Mouse (Mus musculus) heart, postnatal 0 days (tissue): ENCODE data around the gene Fthl17b. TPM values are rescaled to one million over a fixed set of nuclear protein-coding genes. Genes with fewer than 3 reads are reported as not detected.
A peak's percentile ranks its signal among the peaks of the same experiment; 100 is the strongest.
"Not testable (repeated sequence)": the region's sequence is repeated elsewhere in the genome, so short reads cannot be mapped to it uniquely, and the experiment has no call there.

Experiments
- ATAC-seq: fragments of 200-750 bp; cut with Nextera tagmentation; 2 replicates; pipeline ENCODE4 v1.8.0; 2017; ENCODE audit warnings: low read depth, moderate number of reproducible peaks, moderate library complexity; ENCODE audit not compliant: insufficient read depth
- DNase-seq: peaks from one replicate; pipeline ENCODE4 v3.0.0-alpha.2; 2016; ENCODE audit warnings: low spot score
- H3K27ac ChIP-seq: fragments of 300-500 bp; sonication (generic); 2 replicates; pipeline ENCODE4 v1.5.1; 2014; ENCODE audit warnings: low read depth, mild to moderate bottlenecking
- H3K27me3 ChIP-seq: fragments of 300-500 bp; sonication (generic); 2 replicates; pipeline ENCODE4 v1.6.1; 2014; ENCODE audit warnings: low read length, mixed read lengths; ENCODE audit not compliant: control insufficient read depth, insufficient read depth
- H3K36me3 ChIP-seq: fragments of 300-500 bp; sonication (generic); replicated peaks from 2 replicates; pipeline ENCODE4 v1.6.1; 2014; ENCODE audit warnings: low read length, mixed read lengths; ENCODE audit not compliant: control insufficient read depth, insufficient read depth
- H3K4me1 ChIP-seq: fragments of 300-500 bp; sonication (generic); 2 replicates; pipeline ENCODE4 v1.6.1; 2014; ENCODE audit warnings: antibody characterized with exemption; ENCODE audit not compliant: control insufficient read depth, insufficient read depth
- H3K4me2 ChIP-seq: fragments of 300-500 bp; sonication (generic); 2 replicates; pipeline ENCODE4 v1.6.1; 2014; ENCODE audit warnings: low read depth, mild to moderate bottlenecking, low read length, moderate library complexity
- H3K4me3 ChIP-seq: fragments of 300-500 bp; sonication (generic); 2 replicates; pipeline ENCODE4 v1.5.1; 2014; ENCODE audit warnings: low read depth, low read length
- H3K9ac ChIP-seq: fragments of 300-500 bp; sonication (generic); replicated peaks from 2 replicates; pipeline ENCODE4 v1.6.1; 2014; ENCODE audit warnings: low read depth, low read length, mixed read lengths
- H3K9me3 ChIP-seq: fragments of 300-500 bp; sonication (generic); replicated peaks from 2 replicates; pipeline ENCODE4 v1.6.1; 2016; ENCODE audit warnings: low read length; ENCODE audit not compliant: control insufficient read depth
- CTCF ChIP-seq: IDR thresholded peaks from 2 replicates; pipeline ENCODE4 v1.5.1; 2016; ENCODE audit warnings: antibody characterized with exemption, control low read depth, low read depth
- EP300 ChIP-seq: IDR thresholded peaks from 2 replicates; pipeline ENCODE4 v1.6.1; 2016; ENCODE audit warnings: antibody characterized with exemption, low read depth
- WGBS: fragments of 180-500 bp; shearing (Covaris S2); extraction: QIAGEN DNeasy Blood & Tissue Kit; methylation state at CpG from one replicate; pipeline ENCODE4 v1.1.7; 2014; 5-methylcytosine and 5-hydroxymethylcytosine counted together
- polyA plus RNA-seq: library from polyadenylated mRNA; unstranded; fragments of >200 nt; fragmentation: Nextera tagmentation; extraction: Ambion mirVana; gene quantifications from 2 replicates; pipeline ENCODE4 v1.2.1, GENCODE M21; 2015
- total RNA-seq: library from RNA; depleted of rRNA; stranded (reverse); fragments of >200 nt; gene quantifications from 2 replicates; pipeline ENCODE4 v1.2.3, GENCODE M21; 2014; ENCODE audit warnings: low replicate concordance; rRNA removed

Fthl17b gene
- total RNA-seq (not detected in 2 replicates), polyA plus RNA-seq (not detected in 2 replicates)

DNA sequence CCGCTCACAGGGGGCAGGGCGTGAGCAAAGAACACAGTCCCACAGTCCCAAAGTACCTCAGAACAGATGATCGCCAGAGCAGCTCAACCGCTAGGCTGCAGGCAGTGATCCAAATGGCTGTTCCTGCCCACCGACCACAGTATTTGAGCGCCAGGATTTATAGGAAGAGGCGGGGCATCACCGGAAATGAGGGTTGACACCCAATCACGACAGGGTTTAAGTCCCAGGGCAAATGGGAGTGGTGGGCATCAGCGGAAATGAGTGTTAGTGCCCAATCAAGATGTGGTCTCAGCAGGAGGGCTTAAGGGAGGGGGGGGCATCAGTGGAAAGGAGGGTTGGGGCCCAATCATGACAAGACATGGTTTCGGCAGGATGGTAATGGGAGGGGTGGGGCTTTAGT lies at the start of gene Fthl17b:
Gene Fthl17b, minus strand, starts transcription at position 101 of the 400 bp plus-strand sequence.
- not testable (repeated sequence) for DNase-seq, H3K27me3 ChIP-seq, H3K9me3 ChIP-seq, H3K4me2 ChIP-seq, H3K4me1 ChIP-seq, ATAC-seq, H3K4me3 ChIP-seq, H3K9ac ChIP-seq, H3K27ac ChIP-seq, H3K36me3 ChIP-seq
- 88% methylated on average over 4 of the region's 11 CpGs for WGBS

- H3K9me3 ChIP-seq, DNase-seq, H3K36me3 ChIP-seq, H3K9ac ChIP-seq, ATAC-seq, H3K4me1 ChIP-seq, H3K27ac ChIP-seq, H3K27me3 ChIP-seq, H3K4me3 ChIP-seq, H3K4me2 ChIP-seq: not testable (repeated sequence)
- WGBS = no CpG with 5 or more reads among the region's 9 CpGs
Observed at GRCm38 (mm10) chrX:8986655-8987054, 23.9 kb upstream of the Fthl17b start, which contains the start of gene Fthl17d. TSS of gene Fthl17d (minus strand) at chrX:8986755.

GRCm38 (mm10) chrX:8976459-8976858 lies 13.7 kb upstream of the Fthl17b start, which contains the start of gene Fthl17c:
TSS of gene Fthl17c (minus strand) at chrX:8976559.
- H3K4me1 ChIP-seq, H3K27me3 ChIP-seq, H3K4me3 ChIP-seq, H3K27ac ChIP-seq, H3K36me3 ChIP-seq, H3K9ac ChIP-seq, DNase-seq, H3K4me2 ChIP-seq, ATAC-seq, H3K9me3 ChIP-seq: not testable (repeated sequence)
- WGBS = no CpG with 5 or more reads among the region's 11 CpGs

GRCm38 (mm10) chrX:8964618-8965017 lies 1.8 kb upstream of the Fthl17b start:
- not testable (repeated sequence) for DNase-seq
- 35% methylated on average over 4 of the region's 4 CpGs for WGBS

GRCm38 (mm10) chrX:8948130-8948805 lies 14.5 kb downstream of the Fthl17b start:
- 9% methylated on average over 7 of the region's 7 CpGs for WGBS
- peak; percentile 8 for DNase-seq
- H3K27me3 ChIP-seq, H3K4me3 ChIP-seq, H3K9ac ChIP-seq, ATAC-seq, H3K4me2 ChIP-seq, H3K36me3 ChIP-seq, H3K9me3 ChIP-seq, H3K27ac ChIP-seq, H3K4me1 ChIP-seq: not testable (repeated sequence)
- TF ChIP-seq CTCF = peak; percentile 83

More at GRCm38 (mm10) chrX:8964618-8965017, 1.8 kb upstream of the Fthl17b start:
- ATAC-seq, H3K9me3 ChIP-seq, H3K9ac ChIP-seq, H3K36me3 ChIP-seq, H3K4me3 ChIP-seq, H3K4me1 ChIP-seq, H3K27me3 ChIP-seq, H3K27ac ChIP-seq, H3K4me2 ChIP-seq: not testable (repeated sequence)

DNA sequence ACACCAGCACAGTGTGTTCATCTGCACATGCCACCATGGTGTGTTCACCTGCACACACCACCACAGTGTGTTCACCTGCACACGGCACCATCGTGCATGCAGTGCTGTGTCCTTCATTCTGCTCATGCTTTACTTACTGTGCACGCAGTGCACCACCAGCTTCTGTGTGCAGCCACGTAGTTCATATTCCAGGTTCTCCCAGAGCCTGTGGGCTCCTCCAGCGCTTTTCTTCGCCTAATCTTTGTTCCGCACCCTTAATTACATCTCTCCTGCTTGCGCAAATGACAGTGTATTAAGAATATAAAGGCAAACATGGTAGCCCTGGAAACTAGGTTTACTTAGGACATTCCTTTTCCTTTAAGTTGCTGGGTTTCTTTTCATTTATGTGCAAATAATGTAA lies 18.7 kb downstream of the Fthl17b start:
- no peak for ATAC-seq
- Histone ChIP-seq H3K4me2 (no peak overlapping the region), H3K4me3 (no peak overlapping the region), H3K9me3 (no peaks in the 10 kb centered on the region), H3K4me1 (no peaks in the 10 kb centered on the region), H3K27me3 (no peaks in the 10 kb centered on the region), H3K9ac (no peak overlapping the region), H3K27ac (no peak overlapping the region), H3K36me3 (no peaks in the 10 kb centered on the region)
- no peak for TF ChIP-seq CTCF
- TF ChIP-seq EP300 = no peak
- WGBS = 76% methylated on average over 8 of the region's 8 CpGs
- DNase-seq = no peak
